Comparison of ENCODE assay signal across 8 mouse cellular contexts in the genomic region with DNA sequence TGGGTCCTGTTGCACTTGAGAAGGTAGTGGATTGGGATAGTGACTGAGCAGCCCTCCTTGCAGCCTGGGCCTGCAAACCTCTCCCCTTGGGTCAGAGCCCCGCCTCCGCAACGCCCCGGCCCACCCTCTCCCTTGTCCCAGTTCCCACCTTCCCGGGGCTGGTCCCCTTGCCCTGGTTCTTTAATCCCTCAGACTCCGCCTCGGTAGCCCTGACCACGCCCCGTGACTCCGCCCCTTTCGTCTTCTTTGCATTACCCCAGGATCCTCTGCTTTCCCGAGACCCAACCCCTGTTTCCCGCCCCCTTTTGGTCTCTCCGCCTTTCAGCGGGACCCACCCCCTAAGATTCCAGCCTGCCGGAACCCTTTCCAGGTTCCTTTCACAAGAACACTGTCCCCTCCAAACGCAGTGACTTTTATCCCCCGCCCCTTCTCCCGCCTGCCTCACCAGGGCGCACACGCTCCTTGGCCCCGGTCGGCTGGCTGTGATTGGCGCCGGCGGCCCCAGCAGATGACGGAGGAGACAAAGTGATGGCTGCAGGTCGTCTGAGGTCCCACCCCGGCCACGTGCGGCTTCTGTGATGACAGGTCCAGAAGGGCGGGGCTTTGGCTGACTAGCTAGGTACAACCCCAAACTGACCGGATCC. TPM values are rescaled to one million over a fixed set of nuclear protein-coding genes. Genes with fewer than 3 reads are reported as not detected.
DNase-seq lines count a peak whose midpoint lies in the region; ATAC-seq lines count a peak whose summit lies in the region.

A gene (minus strand): TSS at position 562 of the 644 bp plus-strand sequence.

- peak within 1 kb of the TSS; percentile 96 for H3K27ac ChIP-seq in forebrain, embryonic 14.5 days (ENCODE audit: low read depth, low read length)
- peak within 1 kb of the TSS; percentile 75 for H3K27ac ChIP-seq in neural tube, embryonic 15.5 days (replicated peaks)

- peak within 1 kb of the TSS; percentile 67 for H3K9ac ChIP-seq in forebrain, embryonic 14.5 days (ENCODE audit: low read length)
- peak within 1 kb of the TSS; percentile 62 for H3K9ac ChIP-seq in neural tube, embryonic 15.5 days (replicated peaks)

- peak within 1 kb of the TSS; percentile 77 for H3K4me2 ChIP-seq in forebrain, embryonic 14.5 days (ENCODE audit: low read length)
- peak within 1 kb of the TSS; percentile 88 for H3K4me2 ChIP-seq in neural tube, embryonic 15.5 days

- peak; percentile 87 for ATAC-seq in forebrain, embryonic 14.5 days
- peak; percentile 93 for ATAC-seq in neural tube, embryonic 15.5 days (ENCODE audit: low FRiP score)

- intact Hi-C loops in heart, postnatal 14 days (cut with DNase I) = loop anchor here (5.0 kb wide), 1 partner anchor 377 kb away; no protein-coding TSS in a partner anchor

- no peaks in the 10 kb centered on the region for H3K27me3 ChIP-seq in forebrain, embryonic 14.5 days (replicated peaks; ENCODE audit: control insufficient read depth, insufficient read depth, low read length)
- H3K27me3 ChIP-seq in neural tube, embryonic 15.5 days (replicated peaks) = no peaks in the 10 kb centered on the region

- no peaks in the 10 kb centered on the region for H3K9me3 ChIP-seq in forebrain, embryonic 14.5 days (replicated peaks; ENCODE audit: control insufficient read depth, low read length)
- H3K9me3 ChIP-seq in neural tube, embryonic 15.5 days (replicated peaks) = no peaks in the 10 kb centered on the region

- DNase-seq in ES-CJ7 (ENCODE audit: low read depth, low spot score) = peak; percentile 99
- peak; percentile 94 for DNase-seq in cerebellum, adult 11 months
- peak; percentile 98 for DNase-seq in forebrain, embryonic 14.5 days (ENCODE audit: low spot score)
- peak; percentile 97 to 99 for DNase-seq in heart, postnatal 14 days
- DNase-seq in layer of hippocampus, adult 11-12 months (ENCODE audit: low spot score) = peak; percentile 95
- peak; percentile 100 for DNase-seq in lung, adult 18-20 months
- DNase-seq in testis, postnatal 14 days (ENCODE audit: low spot score) = peak; percentile 95

- H3K36me3 ChIP-seq in forebrain, embryonic 14.5 days (ENCODE audit: control insufficient read depth, insufficient read depth, low read length) = no peaks in the 10 kb centered on the region
- H3K36me3 ChIP-seq in neural tube, embryonic 15.5 days = no peaks in the 10 kb centered on the region

- H3K4me1 ChIP-seq in forebrain, embryonic 14.5 days (ENCODE audit: control insufficient read depth, insufficient read depth, low read length) = peaks cover 16% of the 10 kb centered on the region
- peaks cover 38% of the 10 kb centered on the region for H3K4me1 ChIP-seq in neural tube, embryonic 15.5 days

- under 1% methylated on average over 33 of the region's 33 CpGs for WGBS in forebrain, embryonic 14.5 days
- WGBS in neural tube, embryonic 15.5 days = under 1% methylated on average over 32 of the region's 33 CpGs

- H3K4me3 ChIP-seq in forebrain, embryonic 14.5 days (ENCODE audit: low read depth, low read length) = peak within 1 kb of the TSS; percentile 50
- H3K4me3 ChIP-seq in neural tube, embryonic 15.5 days (replicated peaks) = peak within 1 kb of the TSS; percentile 63

RNA-seq across cellular contexts. Expression of the gene that starts here (rescaled TPM):
- polyA plus RNA-seq in forebrain, embryonic 14.5 days (2014; fragmentation: Nextera tagmentation; extraction: Ambion mirVana) = 19.3 and 26.7 TPM in 2 replicates
- 10 to 100 TPM; 33.7 to 33.8 TPM for total RNA-seq in heart, postnatal 14 days (2021)
- 27.5 and 28.5 TPM in 2 replicates for polyA plus RNA-seq in neural tube, embryonic 15.5 days (2015; fragmentation: Nextera tagmentation; extraction: Ambion mirVana)

Comparison
In these comparisons a context has a peak if more than half of its experiments do, and no peak if none do; other contexts are left out.
1. Peak in every context shown above with its lines: DNase-seq, ATAC-seq, H3K4me3 ChIP-seq and H3K27ac ChIP-seq.